Mouse (Mus musculus): Measurements from ENCODE around the gene Olfr1331. TPM values are rescaled to one million over a fixed set of nuclear protein-coding genes. Genes with fewer than 3 reads are reported as not detected.

Olfr1331 gene
- polyA plus RNA-seq, 1 experiment from 2014 or later = not detected

Other genes starting within 250 kb of the Olfr1331 start
- 1.7 and 3.1 TPM in 2 replicates for gene Cfap57, start 243.9 kb upstream of the Olfr1331 start, polyA plus RNA-seq (2014; fragmentation: Nextera tagmentation; extraction: Ambion mirVana)
- 102 TPM in 2 replicates for gene Ebna1bp2, start 243.8 kb upstream of the Olfr1331 start, polyA plus RNA-seq (2014; fragmentation: Nextera tagmentation; extraction: Ambion mirVana)
- gene Olfr62, start 205.7 kb upstream of the Olfr1331 start, polyA plus RNA-seq (2014; fragmentation: Nextera tagmentation; extraction: Ambion mirVana) = not detected in 2 replicates
- gene Olfr1342, start 171.9 kb upstream of the Olfr1331 start, polyA plus RNA-seq (2014; fragmentation: Nextera tagmentation; extraction: Ambion mirVana) = not detected in 2 replicates
- gene Olfr1341, start 161.1 kb upstream of the Olfr1331 start, polyA plus RNA-seq (2014; fragmentation: Nextera tagmentation; extraction: Ambion mirVana) = not detected in 2 replicates
- gene Olfr1340, start 144.5 kb upstream of the Olfr1331 start, polyA plus RNA-seq (2014; fragmentation: Nextera tagmentation; extraction: Ambion mirVana) = not detected in 2 replicates
- not detected in 2 replicates for gene Olfr1339, start 132.5 kb upstream of the Olfr1331 start, polyA plus RNA-seq (2014; fragmentation: Nextera tagmentation; extraction: Ambion mirVana)
- gene Olfr1338, start 105.9 kb upstream of the Olfr1331 start, polyA plus RNA-seq (2014; fragmentation: Nextera tagmentation; extraction: Ambion mirVana) = not detected in 2 replicates
- not detected in 2 replicates for gene Olfr1337, start 82.1 kb upstream of the Olfr1331 start, polyA plus RNA-seq (2014; fragmentation: Nextera tagmentation; extraction: Ambion mirVana)
- gene Olfr1335, start 54.7 kb upstream of the Olfr1331 start, polyA plus RNA-seq (2014; fragmentation: Nextera tagmentation; extraction: Ambion mirVana) = not detected in 2 replicates
- not detected in 2 replicates for gene Olfr1333, start 28.4 kb upstream of the Olfr1331 start, polyA plus RNA-seq (2014; fragmentation: Nextera tagmentation; extraction: Ambion mirVana)
- gene Olfr1330, start 23.9 kb downstream of the Olfr1331 start, polyA plus RNA-seq (2014; fragmentation: Nextera tagmentation; extraction: Ambion mirVana) = not detected in 2 replicates
- gene Olfr1329, start 52.8 kb downstream of the Olfr1331 start, polyA plus RNA-seq (2014; fragmentation: Nextera tagmentation; extraction: Ambion mirVana) = not detected in 2 replicates
- gene Olfr1328, start 74.0 kb downstream of the Olfr1331 start, polyA plus RNA-seq (2014; fragmentation: Nextera tagmentation; extraction: Ambion mirVana) = not detected in 2 replicates
- gene Lao1, start 96.9 kb downstream of the Olfr1331 start, polyA plus RNA-seq (2014; fragmentation: Nextera tagmentation; extraction: Ambion mirVana) = not detected in 2 replicates
- 86.5 and 92.1 TPM in 2 replicates for gene Slc2a1, start 244.1 kb downstream of the Olfr1331 start, polyA plus RNA-seq (2014; fragmentation: Nextera tagmentation; extraction: Ambion mirVana)